Mouse (Mus musculus): ENCODE data around the gene Scfd2.

Gene Scfd2

DNA sequence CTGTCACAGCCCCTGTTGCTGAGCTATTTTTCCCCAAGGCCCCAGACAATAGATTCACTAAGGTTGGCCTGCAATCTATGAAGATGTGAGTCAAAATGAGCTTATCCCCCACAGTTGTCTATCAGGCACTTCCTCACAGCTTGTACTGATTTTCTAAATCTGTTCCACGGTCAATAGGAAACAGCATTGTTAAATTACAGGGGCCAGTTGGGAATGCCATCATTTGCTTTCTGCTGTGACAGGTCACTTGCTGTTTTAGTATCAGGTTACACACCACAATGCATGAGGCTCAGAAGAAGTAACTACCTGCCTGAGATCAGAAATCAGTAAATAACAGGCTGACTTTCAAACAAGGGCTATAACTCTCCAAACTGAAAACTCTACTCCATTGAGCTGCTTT is 168.3 kb downstream of the Scfd2 start:
- DNase-seq, result no peak

DNA sequence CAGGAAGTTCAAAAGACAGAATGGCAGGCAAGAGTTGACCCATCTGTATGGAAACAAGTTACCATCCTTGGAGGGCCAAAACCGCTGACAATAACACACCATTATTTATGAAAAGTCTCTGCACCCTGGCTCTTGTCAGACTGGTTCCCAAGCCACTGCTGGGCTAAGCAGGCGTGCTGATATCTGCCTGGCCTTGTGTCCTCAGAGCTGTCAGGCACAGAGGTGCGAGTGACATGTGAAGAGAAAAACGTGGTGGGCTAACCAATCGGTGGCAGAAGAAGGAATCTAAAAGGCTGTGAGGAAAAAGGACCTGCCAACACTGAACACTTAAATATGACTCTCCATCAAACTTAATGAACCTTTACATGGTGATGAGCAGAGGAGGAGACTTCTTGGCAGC is 170.0 kb downstream of the Scfd2 start:
- DNase-seq, result no peak

GRCm38 (mm10) chr5:74358033-74358432 is 173.5 kb downstream of the Scfd2 start:
- no peak for DNase-seq

GRCm38 (mm10) chr5:74355416-74356177 is 176.0 kb downstream of the Scfd2 start:
- DNase-seq, result no peak

GRCm38 (mm10) chr5:74350909-74351308 is 180.7 kb downstream of the Scfd2 start:
- DNase-seq, result no peak

- no peak for DNase-seq
Observed at GRCm38 (mm10) chr5:74348079-74348870, 183.3 kb downstream of the Scfd2 start.

DNA sequence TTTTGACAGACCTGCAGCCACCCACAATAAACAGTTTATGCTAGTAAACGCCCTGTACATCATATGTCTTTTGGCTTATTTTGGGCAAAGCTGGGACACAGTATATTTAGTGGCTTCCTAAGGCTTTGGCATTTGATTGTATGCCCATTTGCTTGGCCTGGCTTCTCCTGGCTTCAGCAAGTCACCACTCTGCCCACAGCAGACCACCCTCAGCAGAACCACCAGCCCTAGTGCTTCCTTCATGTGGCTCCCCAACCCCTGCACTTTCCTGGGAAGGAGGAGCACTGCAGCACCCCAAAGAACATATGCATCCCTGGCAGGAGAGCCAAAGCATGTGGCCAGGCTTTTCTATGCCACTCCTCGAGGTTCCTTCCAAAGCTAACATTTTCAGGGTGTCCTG is 188.5 kb downstream of the Scfd2 start:
- DNase-seq, result no peak

DNA sequence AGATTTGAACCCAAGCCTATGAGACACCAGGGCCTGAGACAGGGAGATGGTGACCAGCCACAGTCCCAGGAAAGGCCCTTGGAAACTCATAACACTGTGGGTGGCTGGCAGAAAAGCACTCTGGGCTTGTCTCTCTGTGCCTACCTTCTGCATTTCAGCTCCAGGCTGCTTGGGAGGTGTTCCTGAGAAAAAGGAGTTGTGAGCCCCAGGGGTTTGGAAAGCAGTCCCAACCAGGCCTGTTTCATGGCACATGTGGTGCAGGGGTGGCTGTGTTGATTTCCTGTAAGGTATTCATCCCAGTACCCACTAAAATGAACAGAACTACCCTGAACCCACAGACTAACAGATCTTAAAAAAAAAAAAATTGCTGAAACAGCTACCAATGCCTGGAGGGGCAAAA is 189.0 kb downstream of the Scfd2 start:
- DNase-seq, result no peak

DNA sequence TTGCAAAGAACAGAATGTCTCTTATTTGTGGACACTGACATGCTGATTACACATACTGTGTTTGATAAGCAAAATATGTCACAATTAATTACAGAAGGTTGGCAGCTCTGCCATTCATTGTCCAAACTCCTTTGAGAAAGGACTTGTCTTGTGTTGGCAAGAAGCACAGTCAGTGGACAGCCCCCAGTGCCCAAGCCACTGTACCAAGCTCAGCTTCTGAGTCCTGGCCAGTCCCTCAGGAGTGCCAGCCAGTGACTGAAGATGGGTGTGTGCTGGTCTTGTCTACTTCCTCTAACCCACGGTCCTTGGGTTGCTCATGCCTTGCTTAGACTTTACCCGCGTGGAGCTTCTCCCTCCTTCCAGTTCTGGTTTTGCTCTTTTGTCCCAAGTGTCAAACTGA is 194.1 kb downstream of the Scfd2 start:
- no peak for DNase-seq

- DNase-seq, result no peak
Observed at GRCm38 (mm10) chr5:74336780-74337179, 194.8 kb downstream of the Scfd2 start.

GRCm38 (mm10) chr5:74333258-74333657 is 198.3 kb downstream of the Scfd2 start:
- no peak for DNase-seq

- no peak for DNase-seq
Observed at GRCm38 (mm10) chr5:74326228-74326627, 205.3 kb downstream of the Scfd2 start.

DNA sequence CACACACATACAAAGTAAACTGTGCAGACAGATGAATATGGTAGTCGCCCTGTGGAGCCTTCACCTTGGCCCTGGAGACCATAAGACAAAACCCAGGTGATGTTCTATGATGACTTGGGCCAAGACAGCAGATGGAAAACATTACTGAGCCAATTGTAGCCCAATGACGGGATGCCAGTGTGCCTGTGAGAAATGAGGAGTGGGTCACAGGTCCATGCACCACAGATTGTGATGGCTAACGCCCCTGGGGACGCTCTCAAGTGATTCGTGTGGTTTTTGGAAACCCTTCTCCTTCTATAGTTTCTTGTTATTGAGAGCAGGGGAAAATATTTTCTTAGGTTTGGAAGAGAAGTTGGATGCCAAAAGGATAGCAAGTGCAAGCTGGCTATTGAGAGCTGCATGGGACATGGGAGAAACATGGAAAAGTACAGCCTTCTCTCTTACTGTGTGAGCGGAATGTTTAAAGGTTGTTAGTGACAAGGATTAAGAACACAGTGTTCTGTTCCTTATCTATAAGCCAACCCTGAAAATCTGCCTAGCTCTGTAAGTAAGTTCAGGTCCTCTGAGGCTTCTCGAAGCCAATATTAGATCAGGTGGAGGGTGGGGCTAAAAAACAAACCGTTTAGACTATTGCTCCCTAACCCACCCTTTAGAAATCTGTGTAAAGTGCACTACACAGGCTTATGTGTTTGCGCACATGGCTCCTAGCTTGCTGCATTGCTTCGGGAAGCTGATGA is 210.4 kb downstream of the Scfd2 start:
- no peak for DNase-seq

DNA sequence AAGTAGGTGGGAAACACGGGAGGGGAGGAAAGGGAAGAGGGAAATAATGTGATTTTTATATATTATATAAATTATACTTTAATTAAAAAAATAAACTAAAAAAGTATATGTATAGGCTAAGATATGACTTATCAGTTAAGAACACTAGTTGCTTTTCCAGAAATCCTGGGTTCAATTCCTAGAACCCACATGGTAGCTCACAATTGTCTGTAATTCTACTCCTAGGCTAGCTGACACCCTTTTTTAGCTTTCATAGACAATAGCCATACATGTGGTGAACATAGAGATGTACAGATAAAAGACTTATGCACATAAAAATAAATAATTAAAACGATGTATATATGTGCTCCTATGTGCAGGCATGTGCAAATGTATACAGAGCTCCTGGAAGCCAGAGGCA is 212.0 kb downstream of the Scfd2 start:
- DNase-seq, result no peak

GRCm38 (mm10) chr5:74317174-74317573 is 214.4 kb downstream of the Scfd2 start:
- no peak for DNase-seq

DNA sequence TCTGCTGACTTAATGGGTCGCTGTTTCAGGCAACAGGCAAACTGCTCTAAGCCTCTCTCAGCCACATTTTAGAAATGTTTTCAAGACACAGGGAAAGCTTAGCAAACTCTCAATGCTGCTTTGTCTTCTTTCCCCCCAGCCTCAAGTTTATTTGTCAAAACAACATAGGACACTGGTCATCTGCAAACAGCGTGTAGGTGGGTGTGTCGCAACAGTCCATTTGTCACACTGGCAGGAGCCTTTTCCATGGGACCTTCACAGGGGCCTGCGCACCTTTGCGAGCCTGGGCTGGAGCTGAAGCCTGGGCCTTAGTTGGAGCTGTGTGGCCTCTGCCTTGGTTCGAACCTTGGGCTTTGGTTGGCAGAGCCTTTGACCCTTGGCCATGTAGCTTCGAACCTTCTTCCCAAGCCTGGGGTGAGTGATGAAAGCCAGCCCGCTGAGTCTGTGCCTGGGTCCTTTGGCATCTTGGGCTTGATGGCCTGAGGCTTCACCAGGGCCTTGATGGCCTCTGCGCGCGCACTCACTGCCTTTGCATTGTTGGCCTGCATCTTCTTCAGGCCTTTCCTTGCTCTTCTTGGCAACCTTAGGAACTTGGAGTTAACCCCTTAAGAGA is 215.1 kb downstream of the Scfd2 start:
- no peak for DNase-seq

DNA sequence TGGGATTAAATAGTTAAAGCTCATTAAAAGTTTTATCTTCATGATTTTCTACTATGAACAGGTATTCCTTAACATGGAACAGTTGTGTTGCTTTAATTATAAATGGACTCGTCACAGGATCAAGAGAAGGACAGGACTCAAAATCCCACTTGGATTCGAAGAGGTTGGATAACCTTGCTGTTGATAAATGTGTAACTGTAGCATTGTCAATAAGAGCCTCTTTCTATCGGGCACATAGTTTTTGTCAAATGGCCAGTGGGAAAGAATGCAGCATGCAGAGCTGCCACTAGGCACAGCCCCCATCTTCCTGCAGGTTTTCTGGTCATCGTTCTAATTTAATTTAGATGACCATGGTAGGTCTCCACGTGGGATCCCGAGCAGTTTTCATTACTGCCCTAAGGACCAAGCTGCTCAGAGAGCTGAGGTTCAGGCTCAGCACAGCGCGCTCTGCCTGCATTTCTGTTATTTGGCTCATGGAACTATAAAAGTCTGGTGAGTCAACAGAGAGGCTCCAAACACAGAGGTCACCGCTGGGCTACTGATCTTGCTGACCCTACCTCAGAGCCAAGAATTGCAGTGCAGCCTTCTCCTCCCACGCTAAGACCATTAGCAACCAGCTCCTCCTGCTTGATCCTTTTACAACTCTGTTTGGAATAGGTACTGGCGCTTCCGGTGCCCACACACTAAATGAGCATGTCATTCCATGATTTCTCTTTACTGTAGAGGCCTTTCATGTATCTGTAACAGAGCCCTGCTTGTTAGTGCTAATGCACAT is 215.9 kb downstream of the Scfd2 start:
- DNase-seq, result no peak

GRCm38 (mm10) chr5:74314501-74314900 is 217.1 kb downstream of the Scfd2 start:
- no peak for DNase-seq

GRCm38 (mm10) chr5:74313542-74313941 is 218.0 kb downstream of the Scfd2 start:
- no peak for DNase-seq

DNA sequence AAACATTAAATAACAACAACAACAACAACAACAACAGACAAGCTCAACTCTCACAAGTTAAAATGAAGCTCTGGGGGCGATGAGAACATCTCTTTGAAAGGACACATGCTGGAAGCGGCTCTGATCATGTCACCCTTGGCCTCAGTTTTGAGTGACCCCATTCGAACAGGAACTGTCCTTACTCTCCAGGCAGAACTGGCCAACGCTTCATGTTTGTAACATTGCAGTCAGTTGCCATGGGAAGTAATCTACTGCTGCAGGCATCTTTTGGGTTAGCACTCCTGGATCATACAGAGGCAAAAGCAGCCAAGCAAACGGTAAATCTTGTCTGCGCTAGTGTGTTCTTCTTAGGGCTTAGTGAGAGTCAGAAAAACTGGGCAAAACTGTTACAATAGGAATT is 219.7 kb downstream of the Scfd2 start:
- DNase-seq, result no peak

DNA sequence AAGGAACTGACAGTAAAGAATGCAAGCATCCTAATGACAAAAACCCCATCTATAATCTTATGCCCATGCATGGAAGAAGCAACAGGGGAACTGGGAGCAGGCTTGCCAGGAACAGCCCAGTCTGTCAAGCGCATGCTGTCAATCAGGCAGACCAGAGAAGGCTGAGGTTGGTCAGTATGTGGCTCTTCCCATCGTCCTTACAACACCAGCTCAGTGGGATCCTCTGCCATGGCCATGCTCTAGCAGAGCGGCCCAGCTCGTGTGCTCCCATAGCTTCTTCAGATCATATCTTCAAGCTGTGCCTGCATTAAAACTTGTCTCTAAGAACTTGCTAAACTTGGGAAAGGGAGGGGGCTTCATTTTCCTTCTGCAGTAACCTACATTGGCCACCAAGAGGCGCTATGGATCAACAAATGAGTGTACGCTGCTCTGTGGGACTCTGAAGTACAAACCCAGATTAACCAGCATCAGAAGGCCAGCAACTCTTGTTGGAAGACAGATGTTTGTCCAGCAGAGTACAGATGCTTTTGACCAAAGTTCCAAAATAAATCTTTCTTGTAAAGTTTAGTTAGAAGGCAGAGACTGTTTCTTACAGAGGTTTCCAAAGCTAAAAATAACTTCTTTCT is 220.2 kb downstream of the Scfd2 start:
- peak; percentile 51 for DNase-seq

DNA sequence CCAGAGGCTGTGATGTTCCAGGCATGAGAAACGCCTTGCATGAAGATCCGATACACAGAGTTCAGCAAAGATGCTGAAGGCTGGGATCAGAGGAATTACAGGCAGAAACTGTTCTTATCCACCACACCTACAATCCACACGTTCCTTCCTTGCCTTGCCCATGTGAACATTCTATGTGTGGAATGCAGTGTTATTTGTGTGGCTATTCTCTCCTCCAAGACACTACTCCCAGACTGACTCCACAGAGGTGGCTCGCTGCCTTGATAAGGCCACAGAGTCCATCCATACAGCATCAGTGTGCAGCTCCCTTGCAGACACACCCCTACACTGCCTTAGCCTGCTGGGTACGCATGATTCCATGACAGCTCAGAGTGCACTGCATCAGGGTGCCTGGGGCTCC is 221.5 kb downstream of the Scfd2 start:
- DNase-seq, result no peak

All from thymus, postnatal 14 days (tissue).